Mouse (Mus musculus) MN1 (cell line): ENCODE measurements around the gene Erc1.
"Not testable (repeated sequence)": the region's sequence is repeated elsewhere in the genome, so short reads cannot be mapped to it uniquely, and the experiment has no call there.

ENCODE experiments used
- DNase-seq: peaks from one replicate; pipeline ENCODE4 v3.0.0-alpha.2; 2016; ENCODE audit warnings: low spot score

Erc1 gene

GRCm38 (mm10) chr6:119709552-119709951 lies 138.4 kb downstream of the Erc1 start:
- DNase-seq = no peak

- DNase-seq = no peak
Measured at GRCm38 (mm10) chr6:119707911-119708310, 140.1 kb downstream of the Erc1 start.

- DNase-seq = no peak
Measured at GRCm38 (mm10) chr6:119704899-119705298, 143.1 kb downstream of the Erc1 start.

- no peak for DNase-seq
Measured at GRCm38 (mm10) chr6:119692754-119693153, 155.2 kb downstream of the Erc1 start.

- DNase-seq = no peak
Measured at GRCm38 (mm10) chr6:119686470-119686869, 161.5 kb downstream of the Erc1 start.

GRCm38 (mm10) chr6:119680746-119681145 lies 167.2 kb downstream of the Erc1 start:
- DNase-seq = no peak

GRCm38 (mm10) chr6:119674811-119675209 lies 173.2 kb downstream of the Erc1 start:
- no peak for DNase-seq

DNA sequence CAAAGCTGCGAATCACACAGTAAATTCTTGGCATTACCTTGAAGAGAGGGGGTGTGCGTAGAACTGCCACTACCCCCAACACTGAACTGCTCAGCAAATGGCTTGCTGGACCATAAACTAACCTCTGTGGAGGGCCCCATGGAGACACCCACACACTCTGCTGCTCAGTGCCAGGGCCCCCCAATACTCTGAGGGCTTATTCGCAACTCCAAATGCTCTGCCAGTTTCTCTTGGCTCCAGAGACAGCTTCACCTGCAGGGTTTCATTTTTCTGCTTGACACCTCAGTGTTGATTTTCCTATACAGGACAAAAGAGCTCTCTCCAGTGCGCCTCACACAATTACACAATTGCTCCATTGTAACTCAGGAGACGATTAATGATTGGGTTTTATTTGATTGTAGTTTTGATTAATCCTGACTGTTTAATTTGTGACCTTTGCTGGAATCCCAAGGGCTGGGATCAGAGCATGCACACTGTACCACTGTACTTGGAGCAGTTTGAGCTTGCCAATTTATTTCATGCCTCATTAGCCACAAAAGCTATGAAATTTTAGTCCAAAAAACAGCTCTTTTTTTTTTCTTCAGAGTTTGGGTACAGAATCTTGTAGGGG lies 173.7 kb downstream of the Erc1 start:
- no peak for DNase-seq

DNA sequence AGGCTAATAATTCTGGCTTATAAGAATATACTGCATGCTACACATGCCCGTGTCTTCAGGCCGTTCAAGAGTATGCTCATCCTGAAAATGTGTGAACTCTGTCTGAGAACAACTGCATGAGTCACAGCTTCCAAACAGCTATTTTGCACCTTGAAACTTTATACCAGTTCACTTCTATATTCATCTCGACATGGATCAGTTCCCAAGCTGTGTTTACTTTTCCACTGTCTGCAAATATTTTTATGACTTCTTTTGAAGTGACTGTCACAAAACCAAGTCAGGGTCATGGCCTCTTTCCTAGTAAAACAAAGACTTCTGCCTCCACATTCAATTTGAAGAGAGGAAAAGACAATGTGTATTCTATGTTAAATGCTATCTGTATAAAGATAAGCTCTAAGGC lies 178.2 kb downstream of the Erc1 start:
- DNase-seq = no peak

GRCm38 (mm10) chr6:119662936-119663335 lies 185.0 kb downstream of the Erc1 start:
- DNase-seq = no peak

DNA sequence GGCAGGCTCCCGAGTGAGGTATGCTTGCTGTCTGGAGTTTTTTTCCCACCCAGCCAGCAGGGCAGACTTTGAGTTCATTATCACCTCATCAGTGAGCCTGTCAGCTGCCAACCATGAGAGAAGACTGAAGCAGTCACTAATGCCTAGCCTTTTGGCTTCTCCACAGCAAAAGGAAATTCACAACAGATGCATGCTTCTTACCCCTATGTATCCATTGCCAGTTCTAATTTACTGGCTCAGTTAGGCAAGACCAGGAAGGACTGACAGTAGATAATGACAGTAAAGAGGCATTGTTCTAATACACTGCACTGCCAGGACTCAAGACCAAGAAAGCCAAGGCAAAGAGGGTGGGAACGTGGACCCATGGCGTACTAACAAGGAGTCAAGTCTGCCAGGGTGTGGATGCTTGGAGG lies 186.9 kb downstream of the Erc1 start:
- peak; percentile 25 for DNase-seq

DNA sequence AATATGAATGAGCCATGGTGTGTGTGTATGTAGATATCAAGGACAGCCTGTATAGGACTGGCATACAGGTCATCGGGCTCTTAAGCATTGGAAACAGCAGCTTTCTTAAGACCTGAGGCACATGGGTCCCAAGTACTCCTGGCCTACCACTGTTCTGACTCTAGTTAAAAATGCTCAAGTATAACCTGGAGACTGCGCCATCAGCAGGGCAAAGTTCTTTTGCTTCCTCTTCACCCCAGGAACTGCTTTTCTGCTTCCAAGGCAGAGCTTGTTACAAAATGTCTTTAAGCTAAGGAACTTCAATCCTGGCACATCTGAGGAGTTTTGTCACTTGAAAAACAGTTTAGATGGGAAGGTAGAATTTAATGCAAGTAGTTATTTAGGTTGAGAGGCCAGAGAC lies 189.5 kb downstream of the Erc1 start:
- DNase-seq = no peak

GRCm38 (mm10) chr6:119657418-119658178 lies 190.4 kb downstream of the Erc1 start:
- DNase-seq = no peak

DNA sequence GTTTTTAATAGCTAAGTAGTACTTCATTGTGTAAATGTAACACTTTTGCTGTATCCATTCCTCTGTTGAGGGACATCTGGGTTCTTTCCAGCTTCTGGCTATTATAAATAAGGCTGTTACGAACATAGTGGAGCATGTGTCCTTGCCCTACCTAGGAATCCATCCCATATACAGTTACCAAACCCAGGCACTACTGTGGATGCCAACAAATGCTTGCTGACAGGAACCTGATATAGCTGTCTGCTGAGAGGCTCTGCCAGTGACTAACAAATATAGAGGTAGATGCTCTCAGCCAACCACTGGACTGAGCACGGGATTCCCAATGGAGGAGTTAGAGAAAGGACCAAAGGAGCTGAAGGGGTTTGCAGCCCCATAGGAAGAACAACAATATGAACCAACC lies 193.2 kb downstream of the Erc1 start:
- DNase-seq = not testable (repeated sequence)

DNA sequence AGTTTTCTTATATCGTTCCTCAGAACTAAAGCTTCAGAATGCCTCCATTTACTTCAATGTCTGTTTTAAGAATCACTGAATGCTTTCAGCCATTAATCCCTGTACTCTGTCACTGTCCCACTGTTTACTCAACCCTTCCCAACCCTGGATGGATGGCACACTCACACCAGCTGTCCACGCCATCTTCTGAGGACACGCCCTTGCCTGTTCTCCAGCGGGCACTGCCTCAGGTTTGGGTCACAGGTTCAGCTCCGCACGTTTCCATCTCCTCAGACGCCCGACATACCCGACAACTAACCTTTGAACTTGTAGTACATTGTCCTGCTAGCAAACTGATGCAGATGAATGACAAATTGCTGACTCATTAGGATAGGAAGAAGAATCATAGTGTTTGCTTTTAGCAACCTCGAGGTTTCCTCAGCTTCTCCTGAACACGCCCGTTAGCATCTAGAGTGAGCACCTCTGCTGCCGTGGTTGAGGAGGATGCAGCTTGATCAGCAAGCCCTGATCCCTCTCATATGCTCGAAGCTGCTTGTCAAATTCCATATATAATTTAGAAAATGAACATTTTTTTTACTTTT lies 204.0 kb downstream of the Erc1 start:
- no peak for DNase-seq

DNA sequence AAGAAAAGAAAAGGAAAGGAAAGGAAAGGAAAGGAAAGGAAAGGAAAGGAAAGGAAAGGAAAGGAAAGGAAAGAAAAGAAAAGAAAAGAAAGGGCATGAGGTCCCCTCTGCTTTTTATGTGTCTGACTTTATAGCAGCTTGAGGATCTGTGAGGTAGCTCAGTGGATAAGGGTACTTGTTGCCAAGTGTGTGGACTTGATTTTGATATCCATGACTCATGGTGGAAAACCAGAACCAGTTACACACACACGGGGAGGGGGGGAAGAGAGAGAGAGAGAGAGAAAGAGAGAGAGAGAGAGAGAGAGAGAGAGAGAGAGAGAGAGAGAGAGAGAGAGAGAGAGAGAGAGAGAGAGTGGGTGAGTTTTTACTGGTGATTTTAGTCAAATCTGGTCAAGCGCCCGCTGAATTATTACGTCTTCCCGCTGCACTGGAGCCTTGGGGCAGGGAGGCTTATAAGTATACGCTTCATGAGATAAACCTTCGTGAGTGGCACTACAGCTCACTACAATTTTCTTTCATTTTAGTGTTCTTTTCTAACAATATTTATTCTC lies 204.7 kb downstream of the Erc1 start:
- DNase-seq = no peak

DNA sequence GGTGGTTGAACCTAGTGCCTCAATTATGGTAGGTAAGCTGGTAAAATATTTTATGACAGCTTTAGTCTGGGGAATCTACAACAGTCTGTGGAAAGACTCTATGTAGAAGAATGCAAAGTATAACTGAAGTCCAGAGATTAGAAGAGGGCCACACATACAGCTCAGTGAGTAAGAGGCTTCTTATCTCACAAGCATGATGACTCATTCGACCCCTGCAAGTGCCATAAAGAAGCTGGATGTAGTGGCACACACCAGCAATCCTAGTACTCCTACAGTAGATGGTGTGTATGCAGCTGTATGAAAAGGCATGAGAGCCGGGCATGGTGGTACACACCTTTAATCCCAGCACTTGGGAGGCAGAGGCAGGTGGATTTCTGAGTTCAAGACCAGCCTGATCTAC lies 205.2 kb downstream of the Erc1 start:
- DNase-seq = no peak

- DNase-seq = no peak
Measured at GRCm38 (mm10) chr6:119635629-119636028, 212.3 kb downstream of the Erc1 start.

GRCm38 (mm10) chr6:119630622-119631021 lies 217.3 kb downstream of the Erc1 start:
- DNase-seq = no peak

DNA sequence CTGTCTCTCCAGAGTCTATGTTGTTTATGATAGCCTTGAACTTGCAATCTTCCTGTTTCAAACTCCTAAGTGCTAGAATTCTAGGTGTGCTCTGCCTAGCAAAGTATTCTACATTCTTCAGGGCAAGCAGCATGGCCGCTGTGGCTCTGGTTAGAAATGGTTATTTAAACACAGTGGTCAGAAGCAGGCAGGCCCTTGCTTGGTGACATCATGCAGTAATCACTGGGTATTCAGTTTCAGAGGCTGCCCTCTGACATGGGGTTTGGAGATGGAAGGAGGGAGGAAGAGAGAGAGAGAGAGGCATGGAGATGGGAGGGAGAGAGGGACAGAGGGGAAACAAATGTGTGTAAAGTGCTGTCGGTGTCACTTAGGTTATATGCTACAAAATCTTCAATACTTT lies 246.6 kb downstream of the Erc1 start:
- no peak for DNase-seq

DNA sequence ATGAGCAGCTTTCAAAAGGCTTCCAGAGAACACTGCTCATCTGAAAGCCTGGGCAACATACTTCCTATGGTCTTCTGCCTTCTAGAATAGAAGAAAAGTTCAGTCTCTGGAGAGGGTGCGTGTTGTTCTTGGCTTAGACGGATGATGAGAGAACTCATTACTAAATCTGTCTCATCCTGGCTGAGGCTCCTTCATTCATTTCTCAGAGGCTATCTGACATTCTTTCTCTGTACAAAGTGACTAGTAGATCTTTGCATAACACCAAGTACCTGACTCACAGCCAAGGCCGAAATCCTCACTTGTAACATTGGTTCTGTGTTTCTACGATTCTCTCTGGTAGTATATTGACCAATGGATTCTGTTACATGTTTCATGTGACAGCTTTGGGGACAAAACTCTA lies 252.5 kb downstream of the Erc1 start:
- DNase-seq = no peak

- DNase-seq = no peak
Measured at GRCm38 (mm10) chr6:119590872-119591271, 257.1 kb downstream of the Erc1 start.

- DNase-seq = no peak
Measured at GRCm38 (mm10) chr6:119587897-119588296, 260.1 kb downstream of the Erc1 start.
